Mouse (Mus musculus): ENCODE data around the gene Smoc2.

DNA sequence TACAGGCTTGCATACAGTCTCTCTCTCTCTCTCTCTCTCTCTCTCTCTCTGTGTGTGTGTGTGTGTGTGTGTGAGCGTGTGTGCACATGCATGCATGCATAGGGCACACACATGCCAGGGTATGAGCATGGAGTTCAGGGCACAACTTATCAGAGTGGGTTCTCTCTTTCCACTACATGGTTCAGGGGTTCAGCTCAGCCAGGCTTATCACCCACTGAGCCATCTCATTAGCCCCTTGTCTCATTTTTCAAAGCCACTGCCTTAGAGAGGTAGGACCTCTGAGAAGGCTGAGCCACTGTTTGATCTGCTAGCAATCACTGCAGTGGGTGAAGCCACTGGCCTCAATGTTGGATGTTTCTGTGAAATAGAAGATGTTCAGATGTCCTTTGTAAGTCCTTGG lies 82.2 kb downstream of the Smoc2 start:
- TF ChIP-seq E2F4 (IDR thresholded peaks at IDR 0.05; ENCODE audit: insufficient replicate concordance, low read depth, low read length) (no peak), POLR2A (IDR thresholded peaks at IDR 0.05; ENCODE audit: low read depth, low read length) (no peak), CTCF (conservative IDR thresholded peaks at IDR 0.05 in 1 of 2, IDR thresholded peaks at IDR 0.05 in 1 of 2; ENCODE audit: low read depth in 2 of 2, low read length in 2 of 2) (no peak), SMC3 (IDR thresholded peaks at IDR 0.05; ENCODE audit: low read depth, low read length) (no peak), EP300 (IDR thresholded peaks at IDR 0.05; ENCODE audit: low read length) (no peak), RCOR1 (conservative IDR thresholded peaks at IDR 0.05; ENCODE audit: low read depth, low read length) (no peak), ZMIZ1 (IDR thresholded peaks at IDR 0.05; ENCODE audit: low read depth, low read length) (no peak)

Data from CH12.LX (cell line).